Mouse (Mus musculus) C2C12 (cell line): ENCODE data around the gene Serinc3. TPM values are rescaled to one million over a fixed set of nuclear protein-coding genes. Genes with fewer than 3 reads are reported as not detected.
"Not testable (repeated sequence)": the region's sequence is repeated elsewhere in the genome, so short reads cannot be mapped to it uniquely, and the experiment has no call there.

Source experiments
- H3K27me3 ChIP-seq: one replicate; pipeline ENCODE4 v1.6.1; 2011; ENCODE audit not compliant: control insufficient read depth, insufficient read depth, insufficient read length
- H3K36me3 ChIP-seq: one replicate; pipeline ENCODE4 v1.6.1; 2011; ENCODE audit not compliant: control insufficient read depth, insufficient read depth
- H3K4me3 ChIP-seq: one replicate; pipeline ENCODE4 v1.5.1; 2011; ENCODE audit warnings: mild to moderate bottlenecking, control low read depth; ENCODE audit not compliant: poor library complexity, insufficient read depth, severe bottlenecking
- H3K79me2 ChIP-seq: one replicate; pipeline ENCODE4 v1.6.1; 2011; ENCODE audit not compliant: control insufficient read depth, insufficient read depth
- H3K79me3 ChIP-seq: one replicate; pipeline ENCODE4 v1.6.1; 2011; ENCODE audit warnings: low read depth, control low read depth
- H3ac ChIP-seq: one replicate; pipeline ENCODE3; 2011; ENCODE audit warnings: low read depth; ENCODE audit not compliant: control insufficient read depth, insufficient read length
- CEBPB ChIP-seq: IDR thresholded peaks from one replicate; pipeline ENCODE4 v1.6.1; 2011; ENCODE audit warnings: low read depth, mild to moderate bottlenecking, control low read depth, moderate library complexity
- CTCF ChIP-seq: IDR thresholded peaks from one replicate; pipeline ENCODE4 v1.5.1; 2011; ENCODE audit not compliant: control insufficient read depth, insufficient read depth, insufficient read length
- FOSL1 ChIP-seq: IDR thresholded peaks from one replicate; pipeline ENCODE4 v1.8.0; 2011; ENCODE audit warnings: mild to moderate bottlenecking, low read length; ENCODE audit not compliant: poor library complexity, insufficient read depth, severe bottlenecking
- MAX ChIP-seq: IDR thresholded peaks from one replicate; pipeline ENCODE4 v1.6.1; 2011; ENCODE audit warnings: mild to moderate bottlenecking, control low read depth
- MYOD1 ChIP-seq: IDR thresholded peaks from one replicate; pipeline ENCODE4 v1.6.1; 2011; ENCODE audit warnings: low read depth; ENCODE audit not compliant: control insufficient read depth, insufficient read length
- MYOG ChIP-seq: IDR thresholded peaks from one replicate; pipeline ENCODE4 v1.6.1; 2011; ENCODE audit not compliant: control insufficient read depth, insufficient read length; ENCODE audit errors: extremely low read depth
- USF1 ChIP-seq: IDR thresholded peaks from one replicate; pipeline ENCODE4 v1.6.1; 2011; ENCODE audit warnings: low read depth, mild to moderate bottlenecking, control low read depth, moderate library complexity
- polyA plus RNA-seq: library from polyadenylated mRNA; unstranded; fragments of >200 nt; fragmentation: generic; extraction: Trizol; gene quantifications from one replicate; pipeline ENCODE4 v1.2.1, GENCODE M21; 2012; ENCODE audit warnings: missing spikeins

The Serinc3 gene
- polyA plus RNA-seq, 1 experiment = 29.4 TPM

DNA sequence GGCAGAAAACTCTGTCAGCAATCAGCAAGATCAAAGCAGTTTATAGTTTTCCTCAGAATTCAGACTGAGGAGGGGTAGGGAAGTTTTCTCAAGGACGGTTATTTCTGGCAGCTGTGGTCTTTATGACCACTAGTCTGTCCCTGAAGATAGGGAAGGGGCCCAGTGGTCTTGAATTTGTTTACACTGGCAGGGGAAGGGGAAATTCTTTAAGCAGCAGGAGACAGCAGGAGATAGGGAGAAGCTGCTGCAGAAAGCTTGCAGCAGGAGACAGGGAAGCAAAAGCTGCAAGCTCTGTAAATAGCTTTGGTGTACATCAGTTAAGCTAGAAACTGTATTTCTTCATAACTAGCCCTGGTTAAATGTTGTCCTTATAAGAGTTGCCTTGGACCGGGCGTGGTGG, 3.2 kb downstream of the Serinc3 start:
- H3K4me3 ChIP-seq = no peak overlapping the region
- TF ChIP-seq MYOG (no peak), CEBPB (no peak), USF1 (no peak)
- H3K27me3 ChIP-seq = no peaks in the 10 kb centered on the region
- peaks cover 30% of the 10 kb centered on the region for H3K79me3 ChIP-seq
- H3ac ChIP-seq = no peak overlapping the region
- peaks cover 77% of the 10 kb centered on the region for H3K79me2 ChIP-seq
- H3K36me3 ChIP-seq = peaks cover 7% of the 10 kb centered on the region

DNA sequence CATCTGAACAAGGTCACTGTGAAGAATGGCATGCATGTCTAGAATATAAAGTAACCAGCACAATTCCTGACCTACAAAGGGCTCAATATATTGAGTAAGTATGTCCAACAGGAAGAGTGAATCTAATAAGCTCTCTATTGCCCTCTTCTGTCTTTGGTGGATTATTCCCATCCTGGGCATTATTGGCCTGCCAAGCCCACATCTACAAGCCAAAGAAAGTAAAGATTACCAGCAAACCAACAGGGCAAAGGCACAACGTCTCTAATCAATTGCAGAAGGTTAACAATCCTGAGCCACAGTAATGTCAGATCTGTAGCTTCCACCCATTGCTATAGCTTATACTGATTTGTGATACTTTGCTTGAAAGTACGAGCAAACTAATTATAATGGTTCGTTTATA, 4.4 kb downstream of the Serinc3 start:
- TF ChIP-seq USF1 (no peak), MYOD1 (no peak), CTCF (no peak)
- Histone ChIP-seq H3ac (no peak overlapping the region), H3K79me3 (peaks cover 30% of the 10 kb centered on the region), H3K27me3 (no peaks in the 10 kb centered on the region), H3K4me3 (no peak overlapping the region), H3K36me3 (peaks cover 17% of the 10 kb centered on the region), H3K79me2 (peaks cover 80% of the 10 kb centered on the region)

DNA sequence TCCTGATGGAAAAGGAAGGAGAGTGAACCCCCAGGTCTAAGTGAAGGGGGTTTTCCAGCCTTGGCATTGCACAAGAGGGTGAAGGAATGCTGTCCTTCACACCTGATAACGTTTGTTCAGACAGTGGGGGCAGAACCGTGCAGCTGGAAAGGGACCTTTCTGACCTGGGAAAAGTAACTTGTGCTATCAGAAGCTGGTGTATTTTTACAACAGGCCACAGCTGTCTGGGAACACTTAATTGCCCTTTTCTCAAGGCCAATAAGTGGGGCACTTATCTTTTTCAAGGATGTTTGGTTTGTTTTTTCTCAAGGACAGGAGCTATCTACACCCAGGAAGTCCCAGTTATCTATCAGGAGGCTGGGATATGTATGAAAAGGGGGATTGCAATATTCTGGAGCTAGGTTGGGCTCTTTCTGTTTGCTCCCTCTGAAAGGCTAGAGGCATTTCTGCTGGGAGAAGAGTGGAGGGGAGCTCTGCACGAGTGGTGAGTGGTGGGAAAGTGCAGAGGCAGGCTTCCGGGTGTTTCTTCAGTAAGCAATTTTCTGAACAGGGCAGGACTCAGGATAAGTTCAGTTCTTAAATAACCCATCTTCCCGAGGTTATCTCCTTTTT, 7.2 kb downstream of the Serinc3 start:
- no peaks in the 10 kb centered on the region for H3K27me3 ChIP-seq
- no peak overlapping the region for H3K4me3 ChIP-seq
- TF ChIP-seq MYOG = no peak
- peaks cover 19% of the 10 kb centered on the region for H3K79me3 ChIP-seq
- H3K36me3 ChIP-seq = peaks cover 25% of the 10 kb centered on the region
- no peak overlapping the region for H3ac ChIP-seq
- peaks cover 63% of the 10 kb centered on the region for H3K79me2 ChIP-seq

DNA sequence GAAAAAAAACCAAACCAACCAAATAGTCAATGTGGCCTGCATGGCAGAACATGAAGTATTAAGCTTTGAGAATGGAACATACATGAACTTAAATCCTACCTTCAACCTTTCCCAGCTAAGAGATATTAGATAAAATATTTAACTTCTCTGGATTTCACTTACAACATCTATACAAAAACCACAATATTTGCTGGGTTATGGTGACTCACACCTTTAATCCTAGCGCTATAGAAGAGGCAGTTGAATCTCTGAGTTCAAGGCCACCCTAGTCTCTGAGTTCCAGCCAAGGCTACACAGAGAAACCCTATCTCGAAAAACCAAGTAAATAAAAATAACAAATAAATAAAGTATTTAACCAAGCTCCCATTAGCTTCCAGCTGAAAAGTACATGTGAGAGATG, 8.9 kb downstream of the Serinc3 start:
- H3K36me3 ChIP-seq = peaks cover 41% of the 10 kb centered on the region
- H3K27me3 ChIP-seq = no peaks in the 10 kb centered on the region
- peaks cover 46% of the 10 kb centered on the region for H3K79me2 ChIP-seq
- TF ChIP-seq MYOG (no peak), CTCF (no peak), MYOD1 (no peak), FOSL1 (no peak)
- no peak overlapping the region for H3K4me3 ChIP-seq
- peaks cover 12% of the 10 kb centered on the region for H3K79me3 ChIP-seq
- H3ac ChIP-seq = no peak overlapping the region

GRCm38 (mm10) chr2:163634211-163634610, 10.7 kb downstream of the Serinc3 start:
- H3K79me3 ChIP-seq = peaks cover 10% of the 10 kb centered on the region
- H3K79me2 ChIP-seq = peaks cover 27% of the 10 kb centered on the region
- no peaks in the 10 kb centered on the region for H3K27me3 ChIP-seq
- no peak for TF ChIP-seq CTCF
- no peak for TF ChIP-seq USF1
- TF ChIP-seq FOSL1 = no peak
- TF ChIP-seq CEBPB = no peak
- H3ac ChIP-seq = no peak overlapping the region
- H3K36me3 ChIP-seq = peaks cover 58% of the 10 kb centered on the region
- no peak overlapping the region for H3K4me3 ChIP-seq

GRCm38 (mm10) chr2:163631715-163632114, 13.2 kb downstream of the Serinc3 start:
- H3K79me2 ChIP-seq = peaks cover 3% of the 10 kb centered on the region
- H3K4me3 ChIP-seq = no peak overlapping the region
- H3ac ChIP-seq = no peak overlapping the region
- TF ChIP-seq CTCF (no peak), MYOG (no peak), CEBPB (no peak), MYOD1 (no peak), USF1 (no peak), FOSL1 (no peak), MAX (no peak)
- no peaks in the 10 kb centered on the region for H3K79me3 ChIP-seq
- peaks cover 73% of the 10 kb centered on the region for H3K36me3 ChIP-seq
- no peaks in the 10 kb centered on the region for H3K27me3 ChIP-seq

DNA sequence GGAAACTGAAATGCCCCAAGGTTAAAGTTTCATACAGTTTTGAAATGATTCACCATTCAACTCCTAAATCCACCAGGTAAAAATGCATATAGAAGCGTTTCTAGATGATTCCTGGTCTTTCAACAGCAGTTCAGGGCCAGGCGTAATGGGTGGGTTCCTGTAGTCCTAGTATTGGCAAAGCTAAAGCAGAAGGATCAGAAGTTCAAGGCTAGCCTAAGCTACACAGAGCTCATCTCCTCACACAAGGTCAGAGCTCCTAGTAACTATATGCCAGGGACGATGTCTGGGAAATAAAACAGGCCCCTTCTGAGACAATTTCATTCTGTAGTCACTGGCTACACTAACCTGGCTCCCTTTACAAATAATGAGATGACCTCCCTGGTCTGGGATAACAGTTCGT, 13.7 kb downstream of the Serinc3 start:
- Histone ChIP-seq H3K79me2 (no peaks in the 10 kb centered on the region), H3ac (no peak overlapping the region), H3K27me3 (no peaks in the 10 kb centered on the region), H3K4me3 (no peak overlapping the region), H3K36me3 (peaks cover 74% of the 10 kb centered on the region), H3K79me3 (no peaks in the 10 kb centered on the region)
- TF ChIP-seq MYOG (no peak), FOSL1 (no peak), MAX (no peak), CTCF (no peak), USF1 (no peak), CEBPB (no peak)

GRCm38 (mm10) chr2:163621401-163621800, 23.5 kb downstream of the Serinc3 start:
- H3K79me2 ChIP-seq, H3K79me3 ChIP-seq, H3ac ChIP-seq, H3K27me3 ChIP-seq, H3K4me3 ChIP-seq: not testable (repeated sequence)
- H3K36me3 ChIP-seq = peaks cover 37% of the 10 kb centered on the region
